ENCODE assay signal across 17 mouse cellular contexts in the genomic region with DNA sequence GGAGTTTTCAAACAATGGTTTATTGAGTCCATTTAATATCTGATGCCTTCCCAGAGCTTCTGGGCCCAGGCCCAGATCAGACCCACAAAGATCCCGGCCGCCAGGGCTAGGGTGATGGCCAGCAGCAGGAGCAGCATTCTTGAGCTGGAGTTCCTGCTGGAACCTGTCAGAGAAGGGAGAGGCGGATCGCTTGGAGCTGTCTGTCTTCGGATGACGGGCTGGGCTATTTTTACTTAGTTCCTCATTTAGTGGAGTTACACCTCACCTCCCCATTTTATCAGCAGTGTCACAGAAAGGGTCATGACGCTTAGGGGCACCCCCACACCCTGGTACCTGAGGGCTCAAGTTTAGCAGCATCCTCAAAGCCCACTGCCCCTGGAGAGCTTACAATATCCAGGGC. TPM values are rescaled to one million over a fixed set of nuclear protein-coding genes. Genes with fewer than 3 reads are reported as not detected.
DNase-seq lines count a peak whose midpoint lies in the region; ATAC-seq lines count a peak whose summit lies in the region.
"Had no signal": no experiment of that assay in that cellular context is flagged by ENCODE, and none has a peak within 500 bp of the region (broad histone marks: within the 10 kb centered on the region; RNA-seq: fewer than 3 reads in every experiment).

No protein-coding gene starts in this region.

- no peak overlapping the region for H3K27ac ChIP-seq in kidney, embryonic 14.5 days (ENCODE audit: low read depth, low read length)
- H3K27ac ChIP-seq: embryonic facial prominence, embryonic 13.5 days; forebrain, embryonic 13.5 days; hindbrain, embryonic 15.5 days; liver, embryonic 14.5 days had no signal

- no peak overlapping the region for H3K4me2 ChIP-seq in kidney, embryonic 14.5 days (replicated peaks; ENCODE audit: low read depth, low read length)
- H3K4me2 ChIP-seq: embryonic facial prominence, embryonic 13.5 days; forebrain, embryonic 13.5 days; hindbrain, embryonic 15.5 days had no signal

- H3K9me3 ChIP-seq in kidney, embryonic 14.5 days (ENCODE audit: control insufficient read depth, low read length) = no peaks in the 10 kb centered on the region
- H3K9me3 ChIP-seq: embryonic facial prominence, embryonic 13.5 days; forebrain, embryonic 13.5 days; hindbrain, embryonic 15.5 days had no signal

- H3K9ac ChIP-seq in kidney, embryonic 14.5 days (ENCODE audit: low read depth, low read length) = no peak overlapping the region; the same call in 1 of the 2 replicates
- H3K9ac ChIP-seq: embryonic facial prominence, embryonic 13.5 days; forebrain, embryonic 13.5 days; hindbrain, embryonic 15.5 days; liver, embryonic 14.5 days had no signal

- ATAC-seq in kidney, embryonic 14.5 days (ENCODE audit: low FRiP score, low TSS enrichment) = no peak
- ATAC-seq in granulocyte monocyte progenitor cell, adult 5-6 weeks (replicated peaks; ENCODE audit: poor library complexity, severe bottlenecking) = peak; percentile 82
- ATAC-seq: forebrain, embryonic 13.5 days had no signal

- peak; percentile 38 for DNase-seq in gastrocnemius, adult 18-20 months (ENCODE audit: low spot score)
- no peak for DNase-seq in gastrocnemius, adult 8-10 months (ENCODE audit: low spot score in 2 of 2)
- DNase-seq in kidney, postnatal 4 days = peak; percentile 40 to 52
- DNase-seq in splenic B cell, adult 2 months (ENCODE audit: low read depth, low spot score) = peak; percentile 69
- DNase-seq in layer of hippocampus, postnatal 14 days (ENCODE audit: low spot score in 2 of 2) = no peak
- no peak for DNase-seq in urinary bladder, postnatal 36 days (ENCODE audit: low spot score in 2 of 2)
- DNase-seq: adrenal gland, postnatal 36 days; cerebellum, postnatal 36 days; kidney, adult 11 months had no signal

- no peaks in the 10 kb centered on the region for H3K27me3 ChIP-seq in kidney, embryonic 14.5 days (ENCODE audit: control insufficient read depth, insufficient read depth, low read length)
- H3K27me3 ChIP-seq in splenic B cell, adult 2 months (ENCODE audit: control insufficient read depth, insufficient read depth, low read length, poor library complexity, severe bottlenecking) = no peaks in the 10 kb centered on the region
- H3K27me3 ChIP-seq: embryonic facial prominence, embryonic 13.5 days; forebrain, embryonic 13.5 days; hindbrain, embryonic 15.5 days had no signal

- WGBS in kidney, embryonic 14.5 days = 69% methylated on average over 7 of the region's 7 CpGs

- 0 out of 2 replicates have a peak, but pooled peaks cover 3% of the 10 kb centered on the region for H3K4me1 ChIP-seq in kidney, embryonic 14.5 days (ENCODE audit: control insufficient read depth, insufficient read depth, low read length)
- H3K4me1 ChIP-seq: embryonic facial prominence, embryonic 13.5 days; forebrain, embryonic 13.5 days had no signal

- no peak overlapping the region for H3K4me3 ChIP-seq in kidney, embryonic 14.5 days (ENCODE audit: low read length)
- H3K4me3 ChIP-seq: embryonic facial prominence, embryonic 13.5 days; forebrain, embryonic 13.5 days; hindbrain, embryonic 15.5 days had no signal

- H3K36me3 ChIP-seq in kidney, embryonic 14.5 days (ENCODE audit: control insufficient read depth, insufficient read depth, low read length) = no peaks in the 10 kb centered on the region
- no peaks in the 10 kb centered on the region for H3K36me3 ChIP-seq in splenic B cell, adult 2 months (ENCODE audit: control insufficient read depth, insufficient read depth, low read length, poor library complexity, severe bottlenecking)
- H3K36me3 ChIP-seq: embryonic facial prominence, embryonic 13.5 days; hindbrain, embryonic 15.5 days had no signal

RNA-seq across cellular contexts. Expression of gene Zp1, which starts 6.1 kb away (rescaled TPM):
- not detected for total RNA-seq in gastrocnemius, adult 18-20 months (2021)
- total RNA-seq in gastrocnemius, adult 8-10 months (2022) = not detected
- not detected in 2 replicates for polyA plus RNA-seq in kidney, embryonic 14.5 days (2014; fragmentation: Nextera tagmentation; extraction: Ambion mirVana)
- total RNA-seq in granulocyte monocyte progenitor cell, adult 5-6 weeks (2014; fragmentation: Nextera tagmentation) = not detected in 2 replicates
- not detected in 2 replicates for total RNA-seq in granulocyte monocyte progenitor cell, adult 5-6 weeks (2017)
- total RNA-seq in layer of hippocampus, postnatal 14 days (2021) = not detected
- total RNA-seq: adrenal gland, postnatal 36 days; left cerebral cortex, adult 18-20 months had no signal
- polyA plus RNA-seq: embryonic facial prominence, embryonic 13.5 days; forebrain, embryonic 13.5 days; limb, embryonic 11.5 days; liver, embryonic 14.5 days had no signal

RNA-seq across cellular contexts. Expression of gene Prpf19, which starts 19.3 kb away (rescaled TPM):
- total RNA-seq in gastrocnemius, adult 18-20 months (2021) = 100 to 1,000 TPM; 148 TPM
- total RNA-seq in gastrocnemius, adult 8-10 months (2022) = 100 to 1,000 TPM; 151 to 188 (median 167) TPM
- 61.0 and 75.7 TPM in 2 replicates for polyA plus RNA-seq in kidney, embryonic 14.5 days (2014; fragmentation: Nextera tagmentation; extraction: Ambion mirVana)
- total RNA-seq in granulocyte monocyte progenitor cell, adult 5-6 weeks (2014; fragmentation: Nextera tagmentation) = 114 and 116 TPM in 2 replicates
- 140 and 236 TPM in 2 replicates for total RNA-seq in granulocyte monocyte progenitor cell, adult 5-6 weeks (2017)
- 100 to 1,000 TPM; 198 to 203 TPM for total RNA-seq in layer of hippocampus, postnatal 14 days (2021)

RNA-seq across cellular contexts. Expression of gene Ptgdr2, which starts 22.7 kb away (rescaled TPM):
- total RNA-seq in gastrocnemius, adult 18-20 months (2021) = not detected
- not detected for total RNA-seq in gastrocnemius, adult 8-10 months (2022)
- not detected in 2 replicates for polyA plus RNA-seq in kidney, embryonic 14.5 days (2014; fragmentation: Nextera tagmentation; extraction: Ambion mirVana)
- not detected in 2 replicates for total RNA-seq in granulocyte monocyte progenitor cell, adult 5-6 weeks (2014; fragmentation: Nextera tagmentation)
- total RNA-seq in granulocyte monocyte progenitor cell, adult 5-6 weeks (2017) = not detected in 2 replicates
- total RNA-seq in layer of hippocampus, postnatal 14 days (2021) = under 1 TPM; 0.29 to 0.32 TPM
- total RNA-seq: adrenal gland, postnatal 36 days had no signal
- polyA plus RNA-seq: limb, embryonic 11.5 days had no signal

RNA-seq across cellular contexts. Expression of gene Tmem109, which starts 32.5 kb away (rescaled TPM):
- total RNA-seq in gastrocnemius, adult 18-20 months (2021) = 100 to 1,000 TPM; 208 to 227 TPM
- total RNA-seq in gastrocnemius, adult 8-10 months (2022) = 100 to 1,000 TPM; 228 to 296 (median 253) TPM
- polyA plus RNA-seq in kidney, embryonic 14.5 days (2014; fragmentation: Nextera tagmentation; extraction: Ambion mirVana) = 87.6 and 90.9 TPM in 2 replicates
- 25.2 and 25.3 TPM in 2 replicates for total RNA-seq in granulocyte monocyte progenitor cell, adult 5-6 weeks (2014; fragmentation: Nextera tagmentation)
- total RNA-seq in granulocyte monocyte progenitor cell, adult 5-6 weeks (2017) = 7.8 and 11.6 TPM in 2 replicates
- 10 to 100 TPM; 33.2 to 40.9 TPM for total RNA-seq in layer of hippocampus, postnatal 14 days (2021)

RNA-seq across cellular contexts. Expression of gene Ccdc86, which starts 34.8 kb away (rescaled TPM):
- total RNA-seq in gastrocnemius, adult 18-20 months (2021) = 10 to 100 TPM; 12.6 to 14.5 TPM
- 10 to 100 TPM; 13.4 to 14.5 (median 13.9) TPM for total RNA-seq in gastrocnemius, adult 8-10 months (2022)
- 26.0 and 32.7 TPM in 2 replicates for polyA plus RNA-seq in kidney, embryonic 14.5 days (2014; fragmentation: Nextera tagmentation; extraction: Ambion mirVana)
- total RNA-seq in granulocyte monocyte progenitor cell, adult 5-6 weeks (2014; fragmentation: Nextera tagmentation) = 19.0 and 23.1 TPM in 2 replicates
- 15.2 and 20.1 TPM in 2 replicates for total RNA-seq in granulocyte monocyte progenitor cell, adult 5-6 weeks (2017)
- 1 to 10 TPM; 8.9 to 9.5 TPM for total RNA-seq in layer of hippocampus, postnatal 14 days (2021)

Comparison
In these comparisons a context has a peak if more than half of its experiments do, and no peak if none do; other contexts are left out.
1. DNase-seq: peak in gastrocnemius, adult 18-20 months (single experiment), kidney, postnatal 4 days (2 of 2) and splenic B cell, adult 2 months (single experiment); none in gastrocnemius, adult 8-10 months (0 of 2), layer of hippocampus, postnatal 14 days (0 of 2) and urinary bladder, postnatal 36 days (0 of 2).